24 mouse cellular contexts compared by ENCODE assay signal in the genomic region with DNA sequence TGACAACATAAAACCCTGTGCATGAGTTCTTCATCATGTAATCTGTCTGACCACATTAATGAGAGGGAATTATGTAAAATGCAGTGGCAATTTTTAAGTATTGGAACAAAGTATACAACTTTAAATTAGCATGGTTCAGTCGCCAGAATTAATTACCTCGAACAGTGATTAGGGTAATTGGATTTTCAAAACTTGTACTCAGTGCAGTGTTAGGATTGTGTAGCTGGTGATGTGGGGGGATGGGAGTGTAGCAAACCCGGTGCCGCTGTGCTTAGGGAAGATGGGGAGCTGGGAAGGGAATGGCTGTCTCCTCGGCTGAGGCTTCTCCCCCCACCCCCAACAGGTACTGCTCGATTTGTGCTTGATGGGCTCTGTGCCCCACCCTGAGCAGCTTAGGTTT.
A peak's percentile ranks its signal among the peaks of the same experiment; 100 is the strongest.
DNase-seq lines count a peak whose midpoint lies in the region; ATAC-seq and TF ChIP-seq lines count a peak whose summit lies in the region.
"Had no signal": no experiment of that assay in that cellular context is flagged by ENCODE, and none has a peak within 500 bp of the region (broad histone marks: within the 10 kb centered on the region; RNA-seq: fewer than 3 reads in every experiment).

No protein-coding gene starts in this region.

- 56% methylated on average over 6 of the region's 6 CpGs for WGBS in hindbrain, embryonic 15.5 days
- WGBS in hindbrain, postnatal 0 days, result 47% methylated on average over 6 of the region's 6 CpGs
- WGBS in forebrain, embryonic 14.5 days, result 11% methylated on average over 6 of the region's 6 CpGs

- no peaks in the 10 kb centered on the region for H3K27me3 ChIP-seq in hindbrain, embryonic 15.5 days
- H3K27me3 ChIP-seq in hindbrain, postnatal 0 days (ENCODE audit: insufficient read depth, low read length), result no peaks in the 10 kb centered on the region
- H3K27me3 ChIP-seq in forebrain, embryonic 14.5 days (replicated peaks; ENCODE audit: control insufficient read depth, insufficient read depth, low read length), result no peaks in the 10 kb centered on the region
- H3K27me3 ChIP-seq: midbrain, embryonic 12.5 days; neural tube, embryonic 12.5 days had no signal

- H3K4me1 ChIP-seq in hindbrain, embryonic 15.5 days (replicated peaks), result peaks cover 34% of the 10 kb centered on the region
- peaks cover 24% of the 10 kb centered on the region for H3K4me1 ChIP-seq in hindbrain, postnatal 0 days (ENCODE audit: insufficient read depth, low read length)
- H3K4me1 ChIP-seq in forebrain, embryonic 14.5 days (ENCODE audit: control insufficient read depth, insufficient read depth, low read length), result peaks cover 40% of the 10 kb centered on the region

- H3K36me3 ChIP-seq in hindbrain, embryonic 15.5 days, result no peaks in the 10 kb centered on the region
- no peaks in the 10 kb centered on the region for H3K36me3 ChIP-seq in hindbrain, postnatal 0 days (ENCODE audit: insufficient read depth, low read length)
- H3K36me3 ChIP-seq in forebrain, embryonic 14.5 days (ENCODE audit: control insufficient read depth, insufficient read depth, low read length), result no peaks in the 10 kb centered on the region
- H3K36me3 ChIP-seq: midbrain, embryonic 12.5 days; neural tube, embryonic 12.5 days had no signal

- no peak overlapping the region for H3K4me2 ChIP-seq in hindbrain, embryonic 15.5 days
- H3K4me2 ChIP-seq in hindbrain, postnatal 0 days (ENCODE audit: low read depth, low read length), result no peak overlapping the region
- no peak overlapping the region for H3K4me2 ChIP-seq in forebrain, embryonic 14.5 days (ENCODE audit: low read length)
- H3K4me2 ChIP-seq: lung, embryonic 14.5 days; midbrain, embryonic 12.5 days; neural tube, embryonic 12.5 days had no signal

- H3K4me3 ChIP-seq in hindbrain, embryonic 15.5 days, result no peak overlapping the region
- no peak overlapping the region for H3K4me3 ChIP-seq in hindbrain, postnatal 0 days (ENCODE audit: low read length)
- no peak overlapping the region for H3K4me3 ChIP-seq in forebrain, embryonic 14.5 days (ENCODE audit: low read depth, low read length)
- H3K4me3 ChIP-seq: midbrain, embryonic 12.5 days; myocyte; neural tube, embryonic 12.5 days had no signal

- no peak for TF ChIP-seq CTCF in hindbrain, postnatal 0 days (IDR thresholded peaks at IDR 0.05; ENCODE audit: low read depth)

- H3K27ac ChIP-seq in hindbrain, embryonic 15.5 days (replicated peaks), result no peak overlapping the region
- no peak overlapping the region for H3K27ac ChIP-seq in hindbrain, postnatal 0 days
- peak overlapping the region; percentile 58; the same call in 1 of the 2 replicates for H3K27ac ChIP-seq in forebrain, embryonic 14.5 days (ENCODE audit: low read depth, low read length)
- H3K27ac ChIP-seq: liver, embryonic 14.5 days; midbrain, embryonic 12.5 days; neural tube, embryonic 12.5 days had no signal

- DNase-seq in hindbrain, postnatal 0 days (ENCODE audit: low spot score), result no peak
- peak; percentile 70 for DNase-seq in retina, postnatal 1 day
- no peak for DNase-seq in retina, embryonic 14.5 days (ENCODE audit: low spot score)
- DNase-seq in forebrain, embryonic 14.5 days (ENCODE audit: low spot score), result peak; percentile 71
- no peak for DNase-seq in embryo, embryonic 11 days
- DNase-seq in frontal cortex, postnatal 25 days (ENCODE audit: low spot score in 2 of 2), result no peak
- DNase-seq: adrenal gland, postnatal 25 days; cerebellum, adult 18-20 months; cerebellum, postnatal 14 days; gastrocnemius, postnatal 14 days; heart, postnatal 14 days; kidney, postnatal 14 days; layer of hippocampus, adult 9-11 months; liver; lung, embryonic 14.5 days; thymus, adult 2 months; thymus, postnatal 36 days had no signal

- ATAC-seq in hindbrain, embryonic 15.5 days (ENCODE audit: low FRiP score, low read depth), result 0 out of 2 replicates have a peak, but pooled peaks have one; percentile 14
- no peak for ATAC-seq in hindbrain, postnatal 0 days
- peak; percentile 63 for ATAC-seq in forebrain, embryonic 14.5 days
- ATAC-seq: CD4-positive, CD25-positive, alpha-beta regulatory T cell, adult 4 months; intestine, embryonic 16.5 days had no signal

- H3K9me3 ChIP-seq in hindbrain, embryonic 15.5 days, result no peaks in the 10 kb centered on the region
- H3K9me3 ChIP-seq in hindbrain, postnatal 0 days (ENCODE audit: low read length), result no peaks in the 10 kb centered on the region
- no peaks in the 10 kb centered on the region for H3K9me3 ChIP-seq in forebrain, embryonic 14.5 days (replicated peaks; ENCODE audit: control insufficient read depth, low read length)
- H3K9me3 ChIP-seq: midbrain, embryonic 12.5 days; neural tube, embryonic 12.5 days had no signal

- H3K9ac ChIP-seq in hindbrain, embryonic 15.5 days, result no peak overlapping the region
- H3K9ac ChIP-seq in hindbrain, postnatal 0 days (replicated peaks; ENCODE audit: low read length), result no peak overlapping the region
- H3K9ac ChIP-seq in forebrain, embryonic 14.5 days (ENCODE audit: low read length), result no peak overlapping the region; the same call in 1 of the 2 replicates
- H3K9ac ChIP-seq: liver, embryonic 14.5 days; lung, embryonic 14.5 days; midbrain, embryonic 12.5 days; neural tube, embryonic 12.5 days had no signal

Comparison
In these comparisons a context has a peak if more than half of its experiments do, and no peak if none do; other contexts are left out.
1. DNase-seq: peak in retina, postnatal 1 day (single experiment) and forebrain, embryonic 14.5 days (single experiment); none in hindbrain, postnatal 0 days (single experiment), retina, embryonic 14.5 days (single experiment), embryo, embryonic 11 days (single experiment) and frontal cortex, postnatal 25 days (0 of 2).